ENCODE assay signal across 12 mouse cellular contexts in genomic region chr4:84839466-84839865, GRCm38 (mm10).
"Had no signal": no experiment of that assay in that cellular context is flagged by ENCODE, and none has a peak within 500 bp of the region (broad histone marks: within the 10 kb centered on the region; RNA-seq: fewer than 3 reads in every experiment).

No protein-coding gene starts in this region.

- DNase-seq: left cerebral cortex, postnatal 4 days; liver; liver, embryonic 13.5 days; liver, postnatal 0 days; lung, adult 18-20 months; lung, adult 2 months; lung, embryonic 14.5 days; lung, postnatal 10 days; lung, postnatal 14 days; lung, postnatal 36 days; lung, postnatal 4 days; midbrain, embryonic 14.5 days had no signal
